Mouse (Mus musculus) heart, adult 8-10 months (tissue): ENCODE results near the gene Atn1. TPM values are rescaled to one million over a fixed set of nuclear protein-coding genes. Genes with fewer than 3 reads are reported as not detected.

ENCODE experiments used
- DNase-seq: peaks from one replicate; pipeline ENCODE4 v3.0.0; 2022; ENCODE audit warnings: low spot score
- total RNA-seq, 4 experiments: library from RNA; stranded (reverse); gene quantifications; 2 replicates each; pipeline ENCODE4 v1.2.4; 2022

Gene Atn1
- total RNA-seq, 4 experiments from 2014 or later = 40.9 to 48.2 (median 45.2) TPM

DNA sequence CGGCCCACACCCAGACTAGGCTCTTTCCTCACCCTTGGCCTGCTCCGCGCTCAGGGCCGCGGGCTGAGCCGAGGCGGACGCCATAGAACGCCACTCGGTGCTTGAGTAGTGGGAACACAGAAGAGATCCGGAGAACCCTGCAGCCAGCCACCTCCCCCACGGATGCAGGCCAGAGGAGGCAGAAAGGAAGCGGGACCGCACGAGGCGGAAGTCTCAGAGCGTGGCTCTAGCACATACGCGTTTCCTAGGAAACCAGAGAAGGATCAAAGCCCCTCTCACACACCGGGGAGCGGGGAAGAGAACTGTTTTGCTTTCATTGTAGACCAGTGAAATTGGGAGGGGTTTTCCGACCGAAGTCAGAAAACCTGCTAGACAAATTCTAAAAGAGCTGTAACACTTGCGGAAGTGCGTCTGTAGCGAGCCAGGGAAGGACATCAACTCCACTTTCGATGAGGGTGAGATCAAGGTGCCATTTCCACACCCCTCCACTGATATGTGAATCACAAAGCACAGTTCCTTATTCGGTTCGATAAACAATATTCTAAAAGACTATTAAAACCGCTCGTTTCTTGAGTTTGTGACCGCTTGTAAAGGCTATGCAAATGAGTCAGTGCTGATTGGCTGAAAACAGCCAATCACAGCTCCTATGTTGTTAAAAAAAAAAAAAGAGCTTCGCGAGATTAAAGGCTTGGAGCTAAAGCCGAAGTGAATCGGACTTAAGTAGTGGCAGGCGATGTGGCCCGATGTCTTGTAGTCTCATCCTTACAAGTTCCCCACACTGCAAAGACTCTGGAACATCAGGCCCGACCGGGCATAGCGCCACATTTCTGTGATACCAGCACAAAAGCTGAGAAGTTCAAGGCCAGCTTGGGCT, 15.2 kb downstream of the Atn1 start, which contains the start of gene Grcc10:
Gene Grcc10 (minus strand): TSS at position 487 of the 874 bp plus-strand sequence.
- peak; percentile 90 for DNase-seq

DNA sequence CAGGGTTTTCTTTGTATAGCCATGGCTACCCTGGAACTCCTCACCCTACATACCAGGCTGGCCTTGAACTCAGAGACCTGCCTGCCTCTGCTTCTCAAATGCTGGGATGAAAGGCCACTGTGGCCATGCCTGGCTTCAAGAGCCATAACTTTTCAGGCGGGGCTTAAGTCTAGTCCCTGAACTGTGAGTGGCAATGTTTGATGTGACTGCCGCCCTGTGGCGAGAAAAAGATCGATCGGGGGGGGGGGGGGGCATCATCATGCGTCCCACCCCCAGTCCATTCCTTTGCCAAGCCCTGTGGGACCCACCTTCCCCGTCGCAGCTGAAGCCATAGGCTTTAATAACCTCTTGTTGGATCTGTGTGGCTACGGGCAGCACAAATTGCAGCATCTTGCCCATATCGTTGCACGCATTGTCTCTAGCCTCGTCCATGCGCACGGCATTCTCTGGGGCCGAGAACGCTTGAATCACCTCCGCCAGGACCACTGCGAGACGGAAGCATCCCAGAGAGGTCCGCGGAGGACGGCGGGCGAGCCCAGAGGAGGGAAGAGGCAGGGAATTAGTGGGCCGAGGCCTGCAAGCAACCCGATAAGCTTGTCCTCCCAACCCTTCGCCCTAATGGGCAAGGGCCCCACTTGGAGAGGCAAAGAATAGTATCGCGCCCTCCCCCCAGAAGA, 16.0 kb downstream of the Atn1 start:
- DNase-seq = no peak

DNA sequence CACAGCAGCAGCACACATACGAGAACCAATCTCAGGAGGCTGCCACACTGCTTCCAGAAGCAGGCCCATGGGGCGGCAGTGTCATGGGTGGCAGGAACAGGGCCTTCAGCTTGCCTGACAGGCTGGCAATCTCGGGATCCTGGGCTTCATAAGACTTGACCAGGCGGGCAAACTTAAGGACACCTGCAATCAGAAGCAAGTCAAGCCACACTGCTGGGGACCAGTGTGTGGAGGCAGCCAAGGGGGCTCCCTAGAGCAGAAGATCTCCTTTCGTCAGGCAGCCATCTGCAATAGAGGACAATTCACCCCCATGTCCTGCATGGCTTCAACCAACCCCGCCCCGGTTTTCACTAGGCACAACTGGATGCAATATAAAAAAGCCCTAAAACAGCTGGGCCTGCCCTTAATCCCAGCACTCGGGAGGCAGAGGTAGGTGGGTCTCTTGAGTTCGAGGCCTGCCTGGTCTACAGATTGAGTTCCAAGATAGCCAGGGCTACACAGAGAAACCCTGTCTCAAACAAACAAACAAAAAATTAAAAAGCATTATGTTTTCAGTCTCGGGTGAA, 17.0 kb downstream of the Atn1 start:
- no peak for DNase-seq

DNA sequence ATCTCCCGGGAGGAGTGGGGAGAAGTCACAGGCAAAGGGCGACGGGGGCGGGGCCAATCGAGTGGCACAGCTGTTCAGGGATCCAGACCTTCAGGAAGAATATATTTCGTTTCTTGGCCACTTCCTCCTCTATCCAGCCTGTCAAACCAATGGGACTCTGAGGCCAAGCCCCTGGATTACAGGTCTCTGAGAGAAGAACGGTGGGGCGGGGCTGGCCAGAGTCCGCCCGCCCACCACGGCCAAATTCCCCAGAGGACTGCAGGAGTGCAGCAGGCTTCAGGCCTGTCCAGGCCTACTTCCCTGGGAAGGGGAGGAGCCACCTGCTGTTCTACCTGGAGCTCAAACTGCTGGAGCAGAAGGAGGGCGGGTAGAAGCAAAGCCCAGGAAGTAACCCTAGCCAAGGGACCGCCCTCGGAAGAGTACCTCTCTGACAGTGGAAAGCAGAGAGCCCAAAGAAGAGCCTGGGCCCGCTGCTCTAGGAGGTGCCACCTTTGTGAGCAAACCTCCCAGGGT, 17.8 kb downstream of the Atn1 start, which contains the start of gene Ptpn6:
Gene Ptpn6 (minus strand): TSS at position 204 of the 513 bp plus-strand sequence.
- no peak for DNase-seq

DNA sequence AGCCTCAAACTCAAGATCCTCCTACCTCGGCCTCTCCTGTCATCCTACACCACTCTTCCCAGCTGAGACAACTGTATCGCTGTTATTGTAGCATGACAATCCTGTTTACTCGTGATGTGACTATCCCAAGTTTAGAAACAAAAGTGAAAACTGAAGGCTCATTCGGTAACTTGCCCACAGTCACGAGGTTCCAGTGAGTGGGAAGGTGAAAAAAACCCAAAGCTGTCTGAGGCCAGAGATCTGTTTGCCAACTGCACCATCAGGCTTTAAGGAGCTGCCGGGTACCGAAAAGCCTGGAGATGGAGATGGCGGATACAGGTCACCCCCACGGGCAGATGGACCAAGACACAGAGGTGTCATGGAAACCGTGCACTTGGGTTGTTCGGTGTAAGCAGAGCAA, 19.3 kb downstream of the Atn1 start:
- no peak for DNase-seq

DNA sequence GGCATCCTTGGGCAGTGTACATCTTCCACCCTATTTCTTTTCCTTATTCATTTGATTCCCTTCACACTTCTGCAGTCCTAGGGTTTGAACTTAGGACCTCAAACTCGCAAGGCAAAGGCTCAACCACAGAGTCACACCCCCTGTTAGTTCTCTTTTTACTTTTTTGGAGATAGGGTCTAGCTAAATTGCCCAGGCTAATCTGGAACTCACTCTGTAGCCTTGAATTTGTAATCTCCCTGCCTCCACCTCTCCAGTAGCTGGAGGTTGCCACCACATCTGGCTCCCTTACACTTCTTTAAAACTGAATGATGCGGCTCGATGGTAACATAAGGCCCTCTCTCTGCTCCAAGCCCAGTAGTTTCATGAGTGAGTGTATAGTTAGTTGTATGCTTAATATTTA, 21.9 kb downstream of the Atn1 start:
- DNase-seq = no peak

DNA sequence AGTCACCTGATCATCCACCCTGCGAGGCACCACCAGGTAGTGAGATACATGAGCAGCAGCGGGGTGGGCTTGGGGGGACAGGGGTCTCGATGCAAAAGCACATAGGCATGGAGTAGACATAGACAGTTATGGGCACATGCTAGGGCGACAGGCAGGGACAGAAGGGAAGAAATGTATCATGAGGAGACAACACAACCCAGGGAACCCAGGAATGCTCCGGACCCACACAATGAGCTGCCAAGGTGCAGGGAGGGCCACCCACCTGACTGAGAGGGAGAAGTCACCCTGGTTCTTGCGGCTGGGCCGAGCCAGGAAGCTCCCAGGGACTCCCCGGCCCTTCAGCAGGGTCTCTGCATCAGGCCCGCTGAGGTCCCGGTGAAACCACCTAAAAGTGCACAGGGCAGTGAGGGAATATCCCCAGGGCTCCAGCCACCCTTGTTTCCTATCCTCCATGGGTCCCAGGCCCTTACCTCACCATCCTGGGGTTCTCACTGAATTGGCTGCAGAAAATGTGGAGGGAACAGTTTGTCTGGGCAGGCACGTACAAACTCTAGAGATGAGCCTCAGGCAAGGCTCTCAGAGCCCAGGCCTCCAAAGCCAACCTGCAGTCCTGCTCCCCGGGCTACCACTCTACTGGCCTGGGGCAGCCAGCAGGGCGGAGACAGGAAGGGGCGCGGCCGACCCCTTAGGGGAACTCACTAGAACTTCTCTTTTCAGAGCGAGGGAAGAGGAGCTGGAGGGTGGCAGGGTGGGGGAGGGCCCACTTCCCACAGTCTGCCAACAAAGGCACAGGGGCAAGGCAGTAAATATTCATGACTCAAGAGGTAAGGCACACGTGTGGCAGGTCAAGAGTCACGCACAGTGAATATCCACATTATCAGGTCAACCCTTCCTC, 23.6 kb downstream of the Atn1 start:
- DNase-seq = no peak

DNA sequence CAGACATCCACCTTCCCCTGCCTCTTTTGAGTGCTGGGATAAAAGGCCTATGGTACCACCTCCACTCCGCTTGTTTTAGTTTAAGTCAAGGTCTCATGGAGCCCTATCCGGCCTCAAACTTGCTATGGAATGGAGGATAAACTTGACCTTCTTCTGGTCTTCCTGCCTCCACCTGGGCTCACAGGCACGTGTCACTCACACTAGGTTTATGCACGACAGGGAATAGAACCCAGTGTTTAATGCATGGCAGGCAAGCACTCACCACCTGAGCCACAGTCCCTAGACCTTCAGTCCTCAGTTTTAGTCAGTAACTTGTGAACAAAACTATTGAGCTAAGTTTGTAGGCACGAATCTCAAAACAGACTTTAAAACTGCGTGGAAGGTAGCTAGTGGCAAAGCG, 25.3 kb downstream of the Atn1 start:
- no peak for DNase-seq

DNA sequence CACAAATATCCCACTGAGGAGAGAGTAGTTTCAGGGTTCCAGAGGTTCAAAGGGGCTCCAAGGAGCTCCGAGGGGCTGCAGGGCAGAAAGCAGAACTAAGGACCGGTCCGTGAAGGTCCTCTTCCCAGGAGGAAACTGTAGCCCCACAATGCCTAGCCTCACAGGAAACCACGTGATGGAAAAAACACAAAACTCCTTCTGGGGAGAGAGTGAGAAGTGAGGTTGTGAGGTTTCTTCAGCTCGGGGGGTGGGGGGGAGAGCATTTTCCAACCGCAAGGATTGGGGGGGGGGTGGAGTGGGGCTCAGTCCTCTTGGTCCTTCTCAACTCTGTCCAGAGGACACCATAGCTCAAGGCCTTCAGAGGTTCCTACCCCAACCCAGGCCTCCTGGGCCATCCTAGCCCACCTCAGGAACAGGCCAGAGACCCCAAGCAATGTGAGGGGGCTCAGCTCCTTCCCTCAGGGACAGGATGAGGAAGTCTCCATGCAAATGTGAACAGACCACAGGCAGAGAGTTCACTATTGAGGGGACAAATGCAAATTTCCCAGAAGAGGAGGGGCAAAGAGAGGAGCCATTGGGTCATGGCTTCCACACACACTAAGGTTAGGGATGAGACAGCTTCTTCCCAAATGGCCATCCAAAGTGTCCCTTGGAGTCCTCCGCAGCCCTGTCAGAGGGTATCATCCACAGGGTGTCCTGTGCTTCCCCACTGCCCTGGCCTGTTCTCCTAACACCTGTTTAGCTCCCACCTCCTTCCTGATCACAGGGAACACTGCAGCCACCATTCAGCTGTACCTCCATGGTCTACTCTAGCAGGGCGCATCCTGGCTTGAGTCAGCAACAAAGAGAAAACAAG, 26.2 kb downstream of the Atn1 start:
- DNase-seq = no peak

DNA sequence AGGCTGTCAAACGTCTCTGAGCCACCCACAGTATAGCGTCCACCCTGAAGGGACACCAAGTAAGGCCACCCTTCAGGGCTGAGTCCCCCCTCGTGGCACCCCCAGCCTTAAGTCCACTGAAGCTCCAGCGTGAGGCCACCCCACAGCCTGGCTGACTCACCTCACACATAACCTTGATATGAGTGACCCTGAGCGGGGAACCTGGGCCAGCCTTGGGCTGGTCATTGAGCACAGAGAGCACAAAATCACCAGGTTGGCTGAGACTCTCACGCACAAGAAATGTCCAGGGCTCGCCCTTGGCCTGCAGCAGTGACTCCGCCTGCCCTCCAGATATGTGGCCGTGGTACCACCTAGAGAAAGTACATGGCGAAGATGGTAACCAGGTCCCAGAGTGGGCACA, 27.7 kb downstream of the Atn1 start:
- no peak for DNase-seq

DNA sequence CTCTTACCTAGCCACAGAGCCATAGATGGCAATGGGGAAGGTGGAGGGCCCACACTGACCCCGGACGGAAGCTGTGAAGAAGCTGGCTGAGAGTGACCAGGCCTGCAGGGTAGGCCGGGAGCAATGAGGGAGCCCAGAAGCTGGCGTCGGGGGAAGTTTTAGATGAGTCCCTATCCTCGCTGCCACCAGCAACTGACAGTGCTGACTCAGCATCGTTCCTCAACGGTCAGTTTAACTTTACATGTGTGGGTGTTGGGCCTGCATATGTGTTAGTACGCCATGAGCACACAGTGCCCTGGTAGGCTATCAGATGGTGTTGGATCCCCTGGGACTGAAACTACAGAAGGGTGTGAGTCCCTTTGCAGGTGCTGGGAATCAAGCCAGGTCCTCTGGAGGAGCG, 31.9 kb downstream of the Atn1 start:
- no peak for DNase-seq

DNA sequence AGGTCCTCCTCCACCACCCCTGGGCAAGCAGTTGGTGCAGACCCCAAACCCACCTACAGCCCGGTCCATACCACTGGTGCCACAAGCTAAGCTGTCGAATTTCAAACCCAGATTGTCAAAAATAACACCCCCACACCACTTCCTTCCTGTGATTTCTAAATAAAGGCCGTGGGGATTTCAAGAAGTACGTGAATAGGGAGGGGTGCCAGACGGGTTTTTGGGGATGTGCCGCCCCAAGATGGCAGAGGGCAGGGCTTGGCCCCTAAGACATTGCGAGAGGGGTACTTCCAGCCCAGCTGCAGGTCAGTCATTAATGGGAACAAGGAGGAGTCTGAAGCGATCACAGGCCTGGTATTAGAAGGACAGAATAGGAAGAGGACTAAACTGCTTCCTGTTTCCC, 32.8 kb downstream of the Atn1 start:
- no peak for DNase-seq

DNA sequence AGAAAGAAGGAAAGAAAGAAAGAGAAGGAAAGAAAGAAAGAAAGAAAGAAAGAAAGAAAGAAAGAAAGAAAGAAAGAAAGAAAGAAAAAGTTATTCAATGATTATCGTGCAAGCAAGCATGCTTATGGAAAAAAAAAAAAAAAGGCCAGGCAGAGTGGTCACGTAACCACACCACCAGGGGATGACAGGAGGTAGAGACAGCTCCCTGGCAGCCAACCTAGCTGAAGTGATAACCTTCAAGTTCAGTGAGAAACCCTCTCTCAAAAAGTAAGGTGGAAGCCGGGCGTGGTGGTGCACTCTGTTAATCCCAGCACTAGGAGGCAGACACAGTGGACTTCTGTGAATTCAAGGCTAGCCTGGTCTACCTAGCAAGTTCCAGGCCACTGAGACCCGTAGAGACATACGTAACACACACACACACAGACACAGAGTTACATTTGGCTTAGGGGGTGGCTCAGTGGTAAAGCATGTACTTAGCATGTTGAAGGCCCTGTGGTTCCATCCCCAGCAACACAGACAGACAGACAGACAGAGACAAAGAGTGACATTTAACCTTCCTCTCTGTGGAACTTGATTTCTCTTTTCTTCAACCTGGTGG, 33.3 kb downstream of the Atn1 start:
- DNase-seq = no peak

DNA sequence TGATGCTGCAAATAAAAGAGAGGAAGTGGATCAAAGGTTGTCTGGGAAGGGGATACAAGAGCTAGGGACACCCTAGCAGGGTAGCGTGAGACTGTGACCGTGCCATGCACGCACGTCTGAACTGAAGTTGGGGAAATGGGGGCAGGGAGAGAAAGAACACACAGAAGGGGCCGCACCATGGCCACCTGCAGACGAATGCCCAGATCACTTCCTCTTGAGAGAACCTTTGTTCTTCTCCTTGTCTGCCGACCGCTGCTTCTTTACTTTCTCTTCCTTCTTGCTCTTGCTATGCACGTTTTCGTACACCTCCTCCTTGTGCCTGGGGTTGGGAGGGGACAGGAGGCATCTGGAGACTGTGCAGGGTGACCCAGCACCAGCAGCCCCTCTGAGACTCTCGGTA, 35.4 kb downstream of the Atn1 start:
- DNase-seq = no peak

DNA sequence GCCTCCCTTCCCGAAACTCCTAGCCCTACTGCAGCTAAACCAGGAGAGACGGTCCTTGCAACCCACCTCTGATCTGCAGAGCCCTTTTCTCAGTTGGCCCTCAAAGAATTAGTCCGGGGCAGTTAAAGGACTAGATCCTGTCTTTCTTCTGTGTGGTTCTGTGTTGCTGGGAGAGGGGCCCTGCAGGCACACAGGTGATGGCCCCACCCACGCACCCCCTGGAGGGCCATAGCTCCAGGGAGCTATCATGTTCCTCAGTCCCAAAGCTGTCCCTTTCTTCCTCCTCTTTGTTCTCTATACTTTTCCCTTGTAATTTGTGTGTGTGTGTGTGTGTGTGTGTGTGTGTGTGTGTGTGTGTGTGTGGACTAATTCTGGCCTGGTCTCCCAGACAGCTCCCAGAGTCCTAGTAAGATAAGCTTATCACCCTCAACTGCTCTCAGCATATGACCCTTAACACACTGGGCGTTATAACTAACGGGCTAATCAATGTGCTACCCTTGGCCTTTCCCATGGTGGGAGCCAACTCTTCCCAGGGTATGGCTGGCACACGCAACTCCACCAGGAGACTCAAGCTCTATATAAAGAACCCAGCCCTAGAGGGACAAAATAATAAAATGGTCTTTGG, 36.9 kb downstream of the Atn1 start:
- DNase-seq = no peak

DNA sequence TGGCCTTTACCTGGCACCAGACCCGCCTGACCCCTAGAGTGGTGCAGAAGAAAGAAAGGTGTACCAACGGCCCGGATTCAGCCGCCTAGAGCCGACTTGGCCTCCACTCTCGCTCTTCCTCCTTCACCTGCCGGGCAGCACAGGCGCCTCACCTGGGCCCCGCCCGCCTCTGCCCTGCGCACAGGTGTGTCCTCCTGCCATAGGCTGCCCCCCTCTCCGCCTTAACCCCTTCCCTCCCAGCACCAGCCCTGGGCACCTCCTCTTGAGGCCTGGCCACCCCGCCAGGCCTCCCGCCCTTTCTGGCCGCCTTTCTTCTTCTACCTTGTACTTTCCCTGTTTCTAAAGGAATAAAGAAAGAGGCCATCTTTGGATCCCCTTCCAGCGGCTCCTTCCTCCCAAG, 37.6 kb downstream of the Atn1 start:
- DNase-seq = no peak

DNA sequence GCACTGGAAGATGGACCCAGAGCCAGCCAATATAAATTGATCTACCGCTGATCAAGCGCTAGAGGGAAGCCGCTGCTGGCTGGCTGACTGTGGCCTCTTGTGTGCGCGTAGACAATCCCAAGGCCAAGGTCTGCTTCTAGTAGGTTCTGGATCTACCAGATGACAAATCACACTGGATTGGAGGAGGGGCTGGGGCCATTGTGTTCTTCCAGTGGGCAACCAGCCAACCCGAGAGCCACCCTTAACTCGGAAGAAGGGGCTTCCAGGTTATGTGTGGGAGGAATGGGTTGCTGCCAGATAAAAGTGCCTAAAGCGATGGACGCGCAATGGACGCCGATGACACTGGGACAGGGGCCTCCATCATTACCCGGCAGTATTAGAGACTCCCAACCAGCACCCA, 38.4 kb downstream of the Atn1 start:
- DNase-seq = no peak

DNA sequence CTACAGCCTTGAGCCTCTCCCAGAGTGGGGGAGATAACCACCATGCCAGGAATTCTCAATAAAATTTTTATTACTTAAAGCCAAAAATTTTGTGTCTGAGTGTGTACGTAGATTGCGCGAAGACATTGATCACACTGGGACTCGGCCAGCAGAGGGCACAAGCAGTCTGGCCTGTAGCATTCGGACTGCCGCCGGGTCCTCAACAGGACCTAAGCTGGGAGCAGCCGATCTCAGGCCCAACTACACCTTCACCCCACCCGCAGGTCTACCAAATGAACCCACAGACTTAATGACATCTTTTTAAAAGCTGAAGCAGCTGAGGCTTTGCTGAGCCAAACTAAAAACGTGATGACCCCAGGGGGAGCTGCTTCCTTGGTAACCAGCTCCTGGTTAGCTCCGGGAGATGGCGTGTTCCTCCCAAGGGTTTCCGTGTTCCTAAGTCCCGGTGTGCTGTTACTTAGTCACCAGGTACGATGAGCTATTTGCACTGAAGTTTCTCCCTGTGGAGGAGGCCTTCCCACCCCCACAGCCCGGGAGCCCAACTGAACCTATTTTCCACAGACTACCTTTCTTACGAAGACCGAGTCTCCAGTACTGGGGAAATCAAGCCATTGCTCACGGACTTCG, 39.3 kb downstream of the Atn1 start:
- DNase-seq = no peak

DNA sequence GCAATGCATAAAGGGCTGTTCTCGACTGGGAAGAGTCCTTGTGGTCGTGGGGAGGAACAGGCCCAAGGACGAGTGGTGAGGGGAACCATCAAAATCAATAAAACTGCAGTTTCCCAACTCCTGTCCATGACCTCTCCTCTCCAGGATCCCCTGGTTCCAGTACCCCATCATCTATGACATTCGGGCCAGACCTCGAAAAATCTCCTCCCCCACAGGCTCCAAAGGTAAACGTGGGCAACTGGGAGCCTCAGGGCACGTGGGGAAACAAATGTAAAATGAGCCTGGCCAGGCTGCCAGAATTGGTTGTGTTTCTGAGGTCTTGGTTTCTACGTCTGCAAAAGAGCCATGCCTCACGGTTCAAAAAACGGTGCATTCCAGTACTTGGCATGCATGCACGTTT, 43.4 kb downstream of the Atn1 start:
- no peak for DNase-seq
